Mouse (Mus musculus) heart, adult 18-20 months (tissue): ENCODE measurements at regions not wholly inside any gene's neighbourhood (a gene's known extent, or its start where the extent isn't known, plus 50 kb on each side); places are given as distances from the start of the nearest gene placed in this dataset.
A peak's percentile ranks its signal among the peaks of the same experiment; 100 is the strongest.

Experiments
- DNase-seq, 2 experiments: peaks; one replicate each; pipeline ENCODE4 v3.0.0; 2021 to 2022; ENCODE audit warnings: mixed read lengths in 1 of 2

DNA sequence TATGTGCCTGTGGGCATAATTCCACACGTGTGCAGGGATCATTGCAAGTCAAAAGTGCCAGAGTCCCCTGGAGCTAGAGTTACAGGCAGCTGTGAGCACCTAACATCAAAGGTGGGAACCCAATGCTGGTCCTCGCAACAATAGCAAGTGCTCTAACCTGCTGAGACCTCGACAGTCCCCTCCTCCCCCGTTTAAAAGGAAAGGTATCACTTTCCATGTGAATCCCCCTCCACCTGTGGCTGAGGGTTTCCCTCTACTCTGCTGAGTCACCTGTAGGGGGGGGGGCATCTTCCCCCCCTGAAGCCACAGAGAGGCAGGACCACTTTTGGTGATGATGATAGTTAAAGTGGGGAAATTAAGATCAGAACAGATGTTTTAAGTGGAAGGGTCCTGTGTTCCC lies 133.4 kb upstream of the Foxn2 start:
- no peak for DNase-seq

DNA sequence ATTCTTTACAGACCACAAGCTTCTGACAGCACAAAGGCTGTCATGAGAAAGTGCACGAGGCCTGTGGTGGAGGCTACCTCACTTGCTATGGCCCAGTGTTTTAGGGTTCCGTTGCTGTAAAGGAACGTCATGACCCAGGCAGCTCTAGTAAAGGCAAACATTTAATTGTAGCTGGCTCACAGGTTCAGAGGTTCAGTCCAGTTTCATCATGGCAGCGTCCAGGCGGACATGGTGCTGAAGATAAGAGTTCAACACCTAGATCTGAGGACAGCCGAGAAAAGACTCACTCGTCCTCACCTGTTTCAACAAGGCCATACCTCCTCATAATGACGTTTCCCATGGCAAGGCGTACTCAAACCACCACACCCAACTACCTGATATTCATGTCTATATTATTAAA lies 132.7 kb upstream of the Foxn2 start:
- DNase-seq = no peak

DNA sequence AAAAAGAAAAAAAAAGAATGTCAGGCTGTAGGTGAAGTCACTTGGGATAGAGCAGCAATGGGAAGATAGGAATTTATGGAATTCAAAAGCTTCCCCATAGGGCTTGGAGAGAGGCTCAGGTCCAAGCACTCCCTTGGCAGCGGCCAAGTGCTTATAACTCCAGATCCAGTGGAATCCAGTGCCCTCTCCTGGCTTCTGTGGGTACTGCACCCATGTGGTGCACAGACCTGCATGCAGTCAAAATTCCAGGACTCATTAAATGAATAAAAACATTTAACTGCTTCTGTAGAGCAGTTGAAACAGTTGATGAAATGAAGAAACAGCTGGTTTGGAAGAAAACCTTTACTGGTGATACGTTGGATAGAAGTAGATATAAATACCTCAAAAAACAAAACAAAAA lies 127.6 kb upstream of the Foxn2 start:
- no peak for DNase-seq

DNA sequence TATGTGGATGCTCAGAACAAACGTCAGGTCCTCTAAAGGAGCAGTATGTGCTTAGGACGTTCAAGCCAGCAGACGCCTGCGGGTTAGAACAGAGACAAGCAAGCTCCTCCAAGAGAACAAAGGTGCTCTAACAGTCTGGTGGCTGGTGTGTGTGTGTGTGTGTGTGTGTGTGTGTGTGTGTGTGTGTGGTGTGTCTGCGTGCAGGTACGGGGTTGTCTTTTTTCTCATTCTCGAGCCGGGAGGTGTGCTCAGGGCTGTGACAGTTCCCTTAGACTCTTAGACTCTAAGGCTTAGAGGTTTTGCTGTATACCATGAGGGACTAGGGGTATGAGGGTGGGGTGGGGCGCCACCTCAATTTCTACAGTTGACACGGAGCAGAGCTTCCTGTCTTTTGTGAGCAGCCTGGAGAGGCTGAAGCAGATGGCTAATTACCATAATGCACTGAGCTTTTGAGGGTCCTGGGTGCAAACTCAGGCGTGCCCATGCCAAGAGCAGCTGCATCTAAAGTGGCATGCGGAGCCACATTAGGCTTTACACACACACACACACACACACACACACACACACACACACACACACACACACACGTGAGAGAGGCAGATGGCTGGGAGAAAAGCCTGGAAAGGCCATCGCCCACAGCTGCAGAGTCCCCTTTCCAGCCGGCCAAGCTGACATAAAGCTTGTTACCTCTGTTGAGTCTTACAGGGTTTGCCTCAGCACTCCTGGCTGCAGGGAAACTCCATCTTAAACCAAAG lies 124.1 kb upstream of the Foxn2 start:
- no peak for DNase-seq

DNA sequence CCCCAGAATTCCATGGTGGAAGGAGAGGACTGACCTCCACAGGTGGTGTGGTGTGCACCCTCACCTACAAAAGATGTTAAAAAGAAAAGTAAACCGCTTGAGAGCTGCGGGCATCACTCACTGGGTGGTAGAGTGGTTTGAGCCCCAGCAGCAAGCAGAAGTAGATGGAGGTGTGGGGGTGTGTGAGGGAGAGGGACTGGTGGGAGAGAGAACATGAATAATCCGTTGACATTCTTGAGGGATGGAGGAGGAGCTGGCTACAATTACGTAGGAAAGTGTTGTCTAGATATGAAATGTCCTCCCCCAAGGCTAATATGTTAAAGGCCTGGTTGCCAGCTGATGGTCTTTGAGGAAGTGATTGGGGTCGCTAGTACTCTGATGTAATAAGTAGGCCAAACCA lies 123.2 kb upstream of the Foxn2 start:
- no peak for DNase-seq

DNA sequence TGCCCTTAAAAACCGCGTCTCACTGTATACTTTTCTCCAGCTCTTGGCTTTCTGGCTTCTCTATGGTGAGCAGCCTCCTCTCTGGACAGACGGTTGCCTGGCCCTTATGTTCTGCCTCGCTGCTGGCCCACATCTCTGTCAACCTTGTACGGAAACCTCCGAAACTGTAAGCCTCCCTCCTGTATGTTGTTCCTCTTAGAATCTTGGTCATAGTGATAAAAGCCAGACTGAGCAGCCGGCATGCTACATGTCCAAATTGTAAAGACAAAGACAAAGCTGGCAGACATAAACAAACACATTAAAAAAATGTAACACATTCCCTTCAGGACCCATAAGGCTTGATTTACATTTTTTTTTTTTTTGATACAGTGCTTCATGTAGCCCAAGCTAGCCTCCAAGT lies 122.7 kb upstream of the Foxn2 start:
- DNase-seq = no peak

DNA sequence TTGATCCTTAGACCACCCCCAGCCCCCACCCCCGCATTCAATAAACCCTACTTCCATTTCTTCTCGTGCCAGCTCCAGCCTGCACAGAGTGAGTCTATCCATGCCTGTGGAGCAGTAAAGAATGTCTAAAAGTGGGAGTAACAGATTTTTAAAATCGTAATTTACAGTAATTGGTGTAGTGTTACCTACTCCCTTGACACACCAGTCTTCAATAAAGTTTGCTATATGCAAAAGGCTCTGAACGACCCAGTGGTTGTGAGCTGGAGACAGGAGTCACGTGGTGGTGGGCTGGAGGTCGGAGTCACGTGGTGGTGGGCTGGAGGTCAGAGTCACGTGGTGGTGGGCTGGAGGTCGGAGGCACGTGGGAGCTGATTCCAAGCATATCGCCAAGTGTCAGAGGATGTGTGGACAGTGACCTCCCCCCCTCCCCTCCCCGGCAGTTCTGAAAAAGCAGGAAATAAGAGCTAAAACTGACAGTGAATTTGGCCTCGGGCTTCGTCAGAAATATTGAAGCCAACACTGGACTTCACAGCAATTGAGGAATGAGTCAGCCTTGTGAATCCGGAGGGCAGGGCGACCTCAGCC lies 122.2 kb upstream of the Foxn2 start:
- DNase-seq = peak; percentile 26

DNA sequence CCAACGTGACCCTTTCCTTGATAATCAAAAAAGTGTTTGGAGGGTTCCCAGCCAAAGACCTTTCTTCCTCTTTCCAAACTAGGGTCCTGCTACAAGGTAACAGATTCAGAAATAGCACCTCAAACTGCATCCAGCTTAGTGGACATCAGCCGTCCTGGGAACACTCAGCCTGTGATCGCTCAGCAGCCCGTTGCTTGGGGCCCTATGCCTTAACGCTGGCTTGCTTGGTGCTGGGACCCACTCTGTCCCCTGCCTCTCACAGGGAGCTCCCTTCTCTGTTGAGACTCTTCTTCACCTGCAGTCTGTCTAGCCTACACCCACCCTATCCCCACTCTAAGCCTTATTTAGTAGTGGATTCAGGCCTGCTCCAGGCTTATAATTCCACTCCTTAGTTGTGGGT lies 121.6 kb upstream of the Foxn2 start:
- no peak for DNase-seq

DNA sequence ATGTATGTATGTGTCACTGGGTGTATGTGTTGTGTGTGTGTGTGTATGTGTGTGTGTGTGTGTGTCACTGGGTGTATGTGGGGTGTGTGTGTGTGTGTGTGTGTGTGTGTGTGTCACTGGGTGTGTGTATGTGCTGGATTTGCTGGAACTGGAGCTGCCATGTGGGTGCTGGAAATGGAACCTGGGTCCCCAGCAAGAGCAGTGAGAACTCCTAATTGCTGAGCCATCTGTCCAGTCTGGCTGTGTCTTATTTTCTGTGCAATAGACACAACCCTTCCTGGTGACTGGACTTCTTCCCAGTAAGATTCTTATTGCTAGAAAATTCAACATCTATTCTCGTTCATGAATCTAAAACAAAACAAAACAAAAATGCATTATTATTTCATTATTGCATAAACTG lies 119.8 kb upstream of the Foxn2 start:
- DNase-seq = no peak

DNA sequence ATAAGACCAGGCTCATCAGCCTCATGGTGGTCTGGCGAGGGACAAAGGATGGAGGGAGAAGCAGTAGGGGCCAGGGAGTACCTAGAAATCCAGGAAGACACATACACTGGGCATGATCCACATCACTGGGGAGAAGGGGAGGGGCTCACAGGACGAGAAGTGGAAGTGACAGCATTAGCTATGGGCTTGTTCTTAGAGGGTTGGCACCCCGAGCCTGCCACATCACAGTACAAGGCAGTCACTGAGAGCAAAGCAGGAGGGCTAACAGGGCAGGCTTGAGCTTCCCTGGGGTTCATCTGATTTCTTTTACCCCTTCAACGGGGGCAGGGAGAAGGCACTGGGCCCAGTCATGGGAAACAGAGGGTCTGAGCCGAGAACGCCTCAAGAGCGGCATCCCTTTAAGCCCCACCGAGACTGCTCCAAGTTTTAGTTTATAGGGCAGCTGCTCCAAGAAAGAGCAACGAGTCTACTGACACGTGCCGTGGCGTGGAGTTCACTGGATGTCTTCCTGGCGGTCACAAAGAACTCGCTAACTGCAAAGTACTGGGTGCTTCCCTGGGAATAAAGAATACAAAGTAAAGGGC lies 115.1 kb upstream of the Foxn2 start:
- DNase-seq = no peak

DNA sequence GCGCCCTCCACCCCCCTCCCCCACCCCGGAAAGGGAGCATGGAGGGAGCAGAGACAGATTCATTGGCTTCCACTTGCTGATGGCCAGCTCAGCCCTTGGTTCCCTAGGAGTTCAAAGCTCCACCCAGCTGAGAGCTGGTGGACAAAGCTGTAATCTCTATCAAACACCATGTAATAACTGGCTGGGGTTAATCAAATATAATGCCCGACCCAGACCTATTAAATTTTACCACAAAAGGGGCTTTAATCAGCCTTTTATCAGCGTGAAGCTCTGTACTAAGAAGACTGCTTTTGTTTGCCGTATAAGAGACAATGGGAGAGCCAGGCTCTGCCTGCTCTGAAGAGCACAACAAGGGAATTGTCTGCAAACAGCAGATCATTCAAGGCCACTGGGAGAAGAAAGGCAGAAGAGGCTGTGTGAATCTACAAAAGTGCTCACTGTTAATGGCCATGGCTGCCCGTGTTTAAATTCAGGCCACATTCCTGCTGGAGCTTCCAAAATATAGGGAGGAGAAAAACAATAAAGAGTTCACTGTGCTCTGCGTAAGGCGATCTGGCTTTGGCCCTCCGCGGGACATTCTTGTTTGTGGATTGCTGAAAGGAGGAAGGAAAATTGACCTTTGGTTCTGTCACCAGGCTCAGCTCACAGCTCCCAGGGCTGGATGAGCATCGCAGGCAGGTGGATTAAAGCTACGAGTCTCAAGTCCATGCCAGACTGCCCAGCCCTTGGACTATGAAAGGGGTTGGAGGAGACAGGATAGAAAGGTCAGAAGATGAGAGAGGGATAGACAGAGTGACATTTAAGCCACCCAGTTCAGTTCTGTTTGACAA lies 114.4 kb upstream of the Foxn2 start:
- no peak for DNase-seq

DNA sequence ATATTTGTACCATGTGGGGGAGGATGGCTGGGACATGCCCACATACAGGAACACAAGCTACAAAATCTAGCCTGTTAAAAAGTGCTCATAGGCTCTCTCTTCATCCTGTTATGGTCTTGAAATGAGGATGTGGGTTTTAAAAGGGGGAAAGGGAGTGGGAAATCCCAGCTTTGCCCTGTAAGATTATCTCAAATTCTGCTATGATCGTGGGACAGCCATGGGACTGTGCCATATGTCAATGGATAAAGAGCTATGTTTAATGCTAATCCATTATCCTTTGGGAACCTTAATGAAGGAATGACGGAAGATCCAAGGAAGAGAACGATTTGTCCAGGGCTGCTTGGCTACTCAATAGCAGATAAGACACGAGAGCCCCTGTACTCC lies 113.8 kb upstream of the Foxn2 start:
- no peak for DNase-seq

DNA sequence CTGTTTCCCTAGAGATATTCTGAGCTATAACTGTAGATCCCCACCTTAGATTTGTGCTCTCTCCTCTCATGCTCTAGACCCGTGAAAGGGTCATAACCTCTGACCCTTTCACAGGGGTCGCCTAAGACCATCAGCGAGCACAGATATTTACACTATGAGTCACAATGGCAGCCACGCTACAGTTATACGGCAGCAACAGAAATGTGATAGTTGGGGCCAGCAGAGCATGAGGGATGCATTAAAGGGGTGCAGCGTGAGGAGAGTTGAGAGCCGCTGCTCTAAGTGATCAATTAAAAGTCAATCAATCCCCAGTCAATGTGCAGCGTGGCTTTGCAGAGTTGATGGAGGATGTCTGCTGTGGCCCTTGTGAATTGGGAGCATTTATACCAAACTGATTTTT lies 112.7 kb upstream of the Foxn2 start:
- no peak for DNase-seq

DNA sequence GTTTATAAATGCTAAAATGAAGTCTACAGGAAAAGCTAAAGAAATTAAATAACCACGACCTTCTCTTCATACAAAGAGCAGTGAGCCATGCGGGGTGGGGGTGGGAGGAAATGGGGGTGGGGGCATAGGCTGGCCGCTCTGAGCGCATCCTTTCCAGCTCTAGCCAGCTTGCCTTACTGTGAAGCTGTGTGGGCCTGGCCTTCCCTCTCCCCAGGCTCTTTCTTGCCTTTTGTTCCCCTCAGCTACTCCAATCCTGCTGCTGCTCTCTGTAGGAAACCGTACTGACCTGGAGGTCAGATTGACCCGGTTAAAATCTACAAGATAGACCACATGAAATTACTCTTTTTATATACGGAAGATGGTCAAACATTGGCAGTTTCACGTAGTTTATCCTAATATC lies 111.7 kb upstream of the Foxn2 start:
- DNase-seq = no peak

DNA sequence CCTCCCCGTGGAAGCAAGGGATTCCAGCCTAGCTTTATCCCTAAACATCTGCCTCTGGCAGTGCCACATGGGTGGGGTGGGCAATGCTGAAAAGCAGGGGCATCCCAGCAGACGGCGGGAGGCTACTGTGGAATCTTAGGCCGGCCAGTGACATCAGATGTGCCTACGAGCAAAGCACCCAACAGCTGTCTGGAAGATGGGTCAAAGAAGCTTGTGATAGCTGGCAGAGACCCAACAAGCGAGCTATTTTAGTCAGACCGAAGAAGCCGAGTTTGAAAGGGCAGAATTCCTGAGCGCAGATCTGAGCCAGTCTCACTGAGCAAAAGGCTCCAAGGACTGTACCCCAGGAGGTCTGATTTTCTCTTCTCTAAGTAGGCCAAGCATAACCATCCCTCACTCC lies 110.8 kb upstream of the Foxn2 start:
- peak; percentile 76 for DNase-seq

DNA sequence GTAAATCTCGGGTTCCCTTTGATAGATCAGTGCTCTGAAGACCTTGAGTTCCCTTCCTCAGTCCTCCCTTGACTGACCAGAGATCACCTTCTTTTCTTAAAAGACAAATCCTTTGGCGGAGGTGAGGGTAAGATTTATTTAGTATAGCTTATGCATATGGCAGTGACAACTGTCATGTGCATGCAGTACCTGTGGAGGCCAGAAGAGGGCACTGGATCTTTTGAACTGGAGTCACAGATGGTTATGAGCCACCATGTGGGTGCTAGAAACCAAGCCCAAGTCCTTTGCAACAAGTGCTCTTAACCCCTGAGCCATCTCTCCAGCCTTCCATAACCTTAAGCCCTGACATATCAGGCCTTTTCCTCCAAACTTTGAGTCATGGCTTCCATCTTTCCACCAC lies 110.4 kb upstream of the Foxn2 start:
- no peak for DNase-seq

DNA sequence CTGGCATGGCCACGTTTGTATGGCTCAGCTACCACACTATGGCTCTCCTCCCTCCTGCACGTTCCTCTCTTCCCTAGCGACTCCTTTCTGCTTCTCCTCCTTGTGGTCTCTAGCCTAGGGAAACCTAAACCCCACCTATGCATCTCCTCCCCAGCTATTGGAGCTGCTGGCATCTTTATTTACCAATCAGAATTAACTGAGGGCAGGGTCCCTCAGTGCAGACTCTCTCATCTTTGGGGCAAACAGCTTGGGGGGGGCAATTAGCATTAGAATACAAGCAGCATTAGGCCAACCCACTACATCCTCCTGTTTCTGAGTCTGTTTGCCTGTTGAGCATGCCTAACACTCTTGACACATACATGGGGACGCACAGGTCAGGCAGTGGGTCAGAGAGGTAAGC lies 106.7 kb upstream of the Foxn2 start:
- DNase-seq = no peak

DNA sequence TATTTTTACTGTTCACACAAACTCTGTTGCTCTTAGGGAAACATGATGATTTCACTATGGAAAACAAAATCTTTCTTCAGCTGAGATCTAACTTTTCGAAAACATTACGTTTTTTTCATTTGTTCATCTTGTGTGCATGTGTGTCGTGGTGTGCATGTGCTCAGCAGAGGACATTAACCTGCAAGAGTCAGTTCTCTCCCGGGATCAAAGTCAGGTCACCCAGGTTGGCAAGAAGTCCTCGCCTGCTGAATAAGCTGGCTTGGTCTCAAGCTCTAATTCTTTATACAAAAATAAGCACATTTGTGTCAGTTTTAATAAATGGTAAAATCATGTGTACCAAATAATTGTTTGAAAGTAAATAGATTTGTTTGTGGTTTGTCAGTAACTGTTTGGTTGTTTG lies 105.2 kb upstream of the Foxn2 start:
- DNase-seq = no peak

DNA sequence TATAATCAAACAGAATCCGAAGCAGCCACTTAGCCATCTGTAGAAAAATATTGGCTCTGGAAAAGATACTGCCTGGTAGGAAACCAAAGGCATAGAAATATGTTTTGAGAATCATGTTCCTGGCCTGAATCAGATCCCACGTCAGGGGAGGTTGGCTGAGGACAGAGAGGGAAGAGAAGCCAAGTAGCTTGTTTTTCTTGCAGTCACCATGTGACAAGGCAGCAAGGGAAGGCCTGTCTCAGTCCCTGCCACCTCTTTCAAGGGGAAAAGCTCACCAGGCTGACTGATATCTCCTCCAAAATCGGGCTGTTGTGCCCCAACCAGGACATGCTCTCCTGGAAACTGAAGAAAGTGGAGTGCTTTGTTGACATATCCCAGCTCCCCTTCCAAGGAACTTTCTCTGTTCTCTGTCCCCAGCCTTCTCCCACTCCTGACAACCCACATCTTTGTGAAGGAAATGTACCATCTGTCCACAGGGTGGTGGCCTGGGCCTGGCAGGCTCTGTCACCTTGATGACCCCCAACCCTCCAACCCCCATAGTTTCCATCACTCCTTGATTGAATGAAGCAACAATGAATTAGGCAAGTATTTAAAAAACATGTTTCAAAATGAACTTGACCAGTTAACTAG lies 104.3 kb upstream of the Foxn2 start:
- DNase-seq = peak; percentile 78

DNA sequence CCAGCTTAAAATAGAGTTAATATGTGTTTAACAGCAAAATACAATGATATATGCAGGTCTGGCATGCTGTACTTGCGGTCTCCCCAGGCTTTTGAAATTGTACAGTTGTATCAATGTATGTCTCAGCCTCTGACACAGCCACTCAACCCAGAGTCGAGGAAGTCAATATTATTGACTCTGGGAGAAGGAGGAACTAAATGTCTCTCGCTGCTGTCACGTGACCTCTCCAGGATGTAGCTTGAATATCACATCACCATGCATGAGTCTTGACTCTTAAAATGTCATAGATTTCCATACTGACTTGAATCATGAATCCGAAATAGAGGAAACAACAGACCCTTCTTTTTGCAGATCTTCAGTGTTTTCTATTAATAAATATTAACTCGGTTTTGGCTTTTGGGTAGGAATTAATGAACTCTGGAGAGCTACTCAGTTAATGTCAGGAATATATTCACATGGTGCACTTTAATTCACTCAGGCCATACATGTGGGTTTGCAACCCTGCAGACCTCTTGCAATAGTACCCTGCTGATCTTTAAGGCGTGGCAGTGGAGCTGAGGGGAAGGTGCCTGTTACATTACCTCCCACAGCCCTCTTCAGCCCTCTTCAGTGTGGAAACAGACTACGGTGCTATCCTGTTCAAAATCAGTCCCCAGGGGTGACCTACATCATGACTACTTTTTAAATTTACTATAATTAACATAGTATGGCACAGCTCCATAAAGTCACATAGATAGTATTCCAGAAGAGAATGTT lies 102.7 kb upstream of the Foxn2 start:
- DNase-seq = peak in 1 of 2 experiments; percentile 63

DNA sequence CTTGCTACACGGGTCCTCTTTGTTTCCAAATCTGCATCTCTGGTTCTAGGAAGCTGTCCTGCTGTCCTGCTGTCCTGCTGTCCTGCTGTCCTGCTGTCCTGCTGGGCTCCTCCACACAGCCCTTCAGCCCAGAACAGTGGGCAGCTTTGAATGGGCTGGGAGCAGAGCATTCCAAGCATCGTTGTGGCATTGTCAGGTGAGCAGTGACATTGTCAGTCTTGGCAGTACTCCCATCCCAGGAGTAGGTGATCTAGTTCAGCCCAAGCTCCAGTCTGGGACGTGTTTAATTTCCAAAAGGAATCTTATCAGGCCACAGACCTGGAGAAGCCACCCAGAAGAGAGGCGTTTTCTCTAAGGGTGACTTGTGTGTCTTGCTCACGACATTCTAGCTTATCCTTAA lies 99.4 kb upstream of the Foxn2 start:
- DNase-seq = no peak

DNA sequence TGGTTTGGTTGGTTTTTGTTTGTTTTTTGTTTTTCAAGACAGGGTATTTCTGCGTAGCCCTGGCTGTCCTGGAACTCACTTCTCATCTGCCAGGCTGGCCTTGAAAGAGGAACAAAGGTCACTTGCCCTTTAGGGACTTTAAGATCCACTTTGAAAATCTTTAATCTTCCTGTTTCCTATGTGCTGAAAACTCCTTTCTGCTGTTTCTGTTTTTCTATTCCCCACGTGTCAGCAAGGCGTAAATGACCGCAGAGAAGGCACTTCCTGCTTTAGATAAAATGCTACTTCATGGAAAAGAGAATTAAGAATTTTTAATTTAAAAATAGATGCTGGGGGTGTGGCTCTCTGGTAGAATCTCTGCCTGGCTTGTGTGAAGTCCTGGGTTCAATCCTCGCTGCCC lies 98.9 kb upstream of the Foxn2 start:
- peak in 1 of 2 experiments; percentile 58 for DNase-seq
